Mouse (Mus musculus) stomach, embryonic 16.5 days (tissue): ENCODE data around the gene Cdc42ep5. TPM values are rescaled to one million over a fixed set of nuclear protein-coding genes. Genes with fewer than 3 reads are reported as not detected.

ENCODE experiments used
- ATAC-seq: fragments of 200-750 bp; cut with Nextera tagmentation; 2 replicates; pipeline ENCODE4 v1.8.0; 2017; ENCODE audit warnings: moderate number of reproducible peaks, moderate TSS enrichment; ENCODE audit not compliant: insufficient read depth, low FRiP score
- H3K27ac ChIP-seq: fragments of 300-500 bp; sonication (generic); 2 replicates; pipeline ENCODE4 v1.5.1; 2014; ENCODE audit warnings: low read length
- H3K27me3 ChIP-seq: fragments of 300-500 bp; sonication (generic); 2 replicates; pipeline ENCODE4 v1.6.1; 2014; ENCODE audit warnings: low read length, control low read depth, mixed read lengths; ENCODE audit not compliant: control insufficient read depth, insufficient read depth
- H3K36me3 ChIP-seq: fragments of 300-500 bp; sonication (generic); 2 replicates; pipeline ENCODE4 v1.6.1; 2014; ENCODE audit warnings: low read length; ENCODE audit not compliant: control insufficient read depth, insufficient read depth
- H3K4me1 ChIP-seq: fragments of 300-500 bp; sonication (generic); 2 replicates; pipeline ENCODE4 v1.6.1; 2014; ENCODE audit warnings: low read length, control low read depth, mixed read lengths; ENCODE audit not compliant: control insufficient read depth, insufficient read depth
- H3K4me2 ChIP-seq: fragments of 300-500 bp; sonication (generic); 2 replicates; pipeline ENCODE4 v1.6.1; 2014; ENCODE audit warnings: low read depth, low read length, mixed read lengths
- H3K4me3 ChIP-seq: fragments of 300-500 bp; sonication (generic); replicated peaks from 2 replicates; pipeline ENCODE4 v1.5.1; 2014; ENCODE audit warnings: mild to moderate bottlenecking, low read length
- H3K9ac ChIP-seq: fragments of 300-500 bp; sonication (generic); 2 replicates; pipeline ENCODE4 v1.6.1; 2014; ENCODE audit warnings: low read length
- H3K9me3 ChIP-seq: fragments of 300-500 bp; sonication (generic); replicated peaks from 2 replicates; pipeline ENCODE4 v1.6.1; 2016; ENCODE audit warnings: low read length, control low read depth; ENCODE audit not compliant: control insufficient read depth
- WGBS: fragments of 180-500 bp; shearing (Covaris S2); extraction: QIAGEN DNeasy Blood & Tissue Kit; methylation state at CpG from one replicate; pipeline ENCODE4 v1.1.7; 2014; 5-methylcytosine and 5-hydroxymethylcytosine counted together
- polyA plus RNA-seq: library from polyadenylated mRNA; unstranded; fragments of >200 nt; fragmentation: Nextera tagmentation; extraction: Ambion mirVana; gene quantifications from 2 replicates; pipeline ENCODE4 v1.2.1, GENCODE M21; 2015

Gene Cdc42ep5
- polyA plus RNA-seq, 1 experiment from 2014 or later = 81.9 TPM

DNA sequence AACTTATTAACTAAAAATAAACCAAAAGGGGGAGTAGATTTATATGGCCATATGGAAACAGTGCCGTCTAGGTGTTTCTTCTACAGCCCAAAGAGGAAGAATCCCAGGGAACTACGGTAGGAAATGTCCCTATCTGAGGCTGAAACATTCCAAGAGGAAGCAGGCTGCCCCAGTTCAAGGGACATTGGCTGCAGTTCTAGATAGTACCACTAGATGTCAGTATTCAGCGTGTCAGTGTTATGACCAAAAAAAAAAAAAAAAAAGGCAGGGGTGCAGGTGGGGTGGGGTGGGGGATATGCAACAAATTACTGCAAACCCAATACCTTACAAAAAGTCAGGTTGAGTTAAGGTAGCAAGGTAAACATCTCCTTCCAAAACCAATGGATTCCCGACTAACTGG is 61.2 kb downstream of the Cdc42ep5 start:
- no peak for ATAC-seq
- Histone ChIP-seq H3K27ac (no peak overlapping the region), H3K4me1 (no peaks in the 10 kb centered on the region), H3K4me3 (no peak overlapping the region), H3K27me3 (no peaks in the 10 kb centered on the region), H3K9ac (no peak overlapping the region), H3K9me3 (no peaks in the 10 kb centered on the region), H3K36me3 (no peaks in the 10 kb centered on the region), H3K4me2 (no peak overlapping the region)
- 11% methylated on average over 4 of the region's 4 CpGs for WGBS

Other genes starting within 250 kb of the Cdc42ep5 start
- gene Lilra6, start 249.4 kb downstream of the Cdc42ep5 start, polyA plus RNA-seq = 0.59 and 1.1 TPM in 2 replicates
- gene Lair1, start 101.7 kb downstream of the Cdc42ep5 start, polyA plus RNA-seq = 1.8 and 2.1 TPM in 2 replicates
- gene Ttyh1, start 45.5 kb downstream of the Cdc42ep5 start, polyA plus RNA-seq = 8.6 and 10.0 TPM in 2 replicates
- 50.9 and 51.4 TPM in 2 replicates for gene Leng8, start 27.8 kb downstream of the Cdc42ep5 start, polyA plus RNA-seq
- 6.0 and 6.3 TPM in 2 replicates for gene Leng9, start 14.5 kb downstream of the Cdc42ep5 start, polyA plus RNA-seq
- 0.24 and 0.26 TPM in 2 replicates for gene Lilra5, start 72.9 kb upstream of the Cdc42ep5 start, polyA plus RNA-seq
- gene Ncr1, start 172.9 kb upstream of the Cdc42ep5 start, polyA plus RNA-seq = not detected in 2 replicates
- gene Gp6, start 232.9 kb upstream of the Cdc42ep5 start, polyA plus RNA-seq = 0.10 and 0.32 TPM in 2 replicates